Mouse (Mus musculus) spleen, adult 2 months (tissue): ENCODE data around the gene Iyd.

Experiments used
- CTCF ChIP-seq: fragments of 200-500 bp; IDR thresholded peaks from 2 replicates; pipeline ENCODE4 v1.5.1; 2011; ENCODE audit warnings: mild to moderate bottlenecking, inconsistent platforms; ENCODE audit not compliant: insufficient read depth, insufficient read length, insufficient replicate concordance; ENCODE audit errors: extremely low read depth
- POLR2A ChIP-seq: fragments of 200-500 bp; IDR thresholded peaks from 2 replicates; pipeline ENCODE4 v1.6.1; 2011; ENCODE audit warnings: low read depth, low read length, inconsistent platforms

GRCm38 (mm10) chr10:3555128-3555527 is 15.1 kb downstream of the Iyd start:
- TF ChIP-seq CTCF (no peak), POLR2A (no peak)
